Mouse (Mus musculus): ENCODE data around the gene Lnp1.
"Not testable (repeated sequence)": the region's sequence is repeated elsewhere in the genome, so short reads cannot be mapped to it uniquely, and the experiment has no call there.

GRCm38 (mm10) chr16:56958311-56958710 is 30.4 kb upstream of the Lnp1 start:
- TF ChIP-seq CTCF (IDR thresholded peaks at IDR 0.05; ENCODE audit: low read depth, low read length); POLR2A (IDR thresholded peaks at IDR 0.05; ENCODE audit: insufficient read depth, low read length); EP300 (IDR thresholded peaks at IDR 0.05; ENCODE audit: insufficient read depth, low read depth, low read length): not testable (repeated sequence)
